Mouse (Mus musculus): ENCODE measurements at regions not wholly inside any gene's neighbourhood (a gene's known extent, or its start where the extent isn't known, plus 50 kb on each side); places are given as distances from the start of the nearest gene placed in this dataset.

- Histone ChIP-seq H3K27ac (ENCODE audit: insufficient read depth, low read length) (no peak overlapping the region), H3K9ac (ENCODE audit: low read depth, poor library complexity, severe bottlenecking) (no peak overlapping the region), H3K4me1 (ENCODE audit: control insufficient read depth, insufficient read depth, low read length) (no peaks in the 10 kb centered on the region), H3K9me3 (replicated peaks; ENCODE audit: control insufficient read depth, insufficient read depth, low read length, poor library complexity, severe bottlenecking) (no peaks in the 10 kb centered on the region), H3K4me3 (ENCODE audit: low read depth, low read length) (no peak overlapping the region), H3K36me3 (ENCODE audit: control insufficient read depth, insufficient read depth, low read length, poor library complexity, severe bottlenecking) (no peaks in the 10 kb centered on the region), H3K27me3 (ENCODE audit: control insufficient read depth, insufficient read depth, low read length, poor library complexity, severe bottlenecking) (no peaks in the 10 kb centered on the region)
- TF ChIP-seq EP300 (IDR thresholded peaks at IDR 0.05; ENCODE audit: insufficient read depth, low read depth, low read length): no peak
- no peak for TF ChIP-seq POLR2A (IDR thresholded peaks at IDR 0.05; ENCODE audit: insufficient read depth, low read length)
- no peak for TF ChIP-seq CTCF (IDR thresholded peaks at IDR 0.05; ENCODE audit: low read depth, low read length)
Observed at GRCm38 (mm10) chr13:52013757-52014156, 167.3 kb downstream of the Gadd45g start.

GRCm38 (mm10) chr13:52014566-52014965 lies 168.1 kb downstream of the Gadd45g start:
- H3K4me1 ChIP-seq (ENCODE audit: control insufficient read depth, insufficient read depth, low read length): no peaks in the 10 kb centered on the region
- H3K27ac ChIP-seq (ENCODE audit: insufficient read depth, low read length): no peak overlapping the region
- H3K4me3 ChIP-seq (ENCODE audit: low read depth, low read length): no peak overlapping the region
- no peaks in the 10 kb centered on the region for H3K27me3 ChIP-seq (ENCODE audit: control insufficient read depth, insufficient read depth, low read length, poor library complexity, severe bottlenecking)
- no peak overlapping the region for H3K9ac ChIP-seq (ENCODE audit: low read depth, poor library complexity, severe bottlenecking)
- no peaks in the 10 kb centered on the region for H3K9me3 ChIP-seq (replicated peaks; ENCODE audit: control insufficient read depth, insufficient read depth, low read length, poor library complexity, severe bottlenecking)
- TF ChIP-seq POLR2A (IDR thresholded peaks at IDR 0.05; ENCODE audit: insufficient read depth, low read length) (no peak), CTCF (IDR thresholded peaks at IDR 0.05; ENCODE audit: low read depth, low read length) (no peak), EP300 (IDR thresholded peaks at IDR 0.05; ENCODE audit: insufficient read depth, low read depth, low read length) (no peak)
- no peaks in the 10 kb centered on the region for H3K36me3 ChIP-seq (ENCODE audit: control insufficient read depth, insufficient read depth, low read length, poor library complexity, severe bottlenecking)

GRCm38 (mm10) chr13:52015066-52015465 lies 168.6 kb downstream of the Gadd45g start:
- no peaks in the 10 kb centered on the region for H3K36me3 ChIP-seq (ENCODE audit: control insufficient read depth, insufficient read depth, low read length, poor library complexity, severe bottlenecking)
- no peaks in the 10 kb centered on the region for H3K4me1 ChIP-seq (ENCODE audit: control insufficient read depth, insufficient read depth, low read length)
- no peak overlapping the region for H3K27ac ChIP-seq (ENCODE audit: insufficient read depth, low read length)
- no peak overlapping the region for H3K4me3 ChIP-seq (ENCODE audit: low read depth, low read length)
- no peaks in the 10 kb centered on the region for H3K27me3 ChIP-seq (ENCODE audit: control insufficient read depth, insufficient read depth, low read length, poor library complexity, severe bottlenecking)
- no peak for TF ChIP-seq POLR2A (IDR thresholded peaks at IDR 0.05; ENCODE audit: insufficient read depth, low read length)
- TF ChIP-seq CTCF (IDR thresholded peaks at IDR 0.05; ENCODE audit: low read depth, low read length): no peak
- no peak for TF ChIP-seq EP300 (IDR thresholded peaks at IDR 0.05; ENCODE audit: insufficient read depth, low read depth, low read length)
- H3K9ac ChIP-seq (ENCODE audit: low read depth, poor library complexity, severe bottlenecking): no peak overlapping the region
- H3K9me3 ChIP-seq (replicated peaks; ENCODE audit: control insufficient read depth, insufficient read depth, low read length, poor library complexity, severe bottlenecking): no peaks in the 10 kb centered on the region

GRCm38 (mm10) chr13:52015496-52015895 lies 169.0 kb downstream of the Gadd45g start:
- Histone ChIP-seq H3K4me1 (ENCODE audit: control insufficient read depth, insufficient read depth, low read length) (no peaks in the 10 kb centered on the region), H3K27me3 (ENCODE audit: control insufficient read depth, insufficient read depth, low read length, poor library complexity, severe bottlenecking) (no peaks in the 10 kb centered on the region), H3K27ac (ENCODE audit: insufficient read depth, low read length) (no peak overlapping the region), H3K4me3 (ENCODE audit: low read depth, low read length) (no peak overlapping the region), H3K36me3 (ENCODE audit: control insufficient read depth, insufficient read depth, low read length, poor library complexity, severe bottlenecking) (no peaks in the 10 kb centered on the region), H3K9ac (ENCODE audit: low read depth, poor library complexity, severe bottlenecking) (no peak overlapping the region), H3K9me3 (replicated peaks; ENCODE audit: control insufficient read depth, insufficient read depth, low read length, poor library complexity, severe bottlenecking) (no peaks in the 10 kb centered on the region)
- TF ChIP-seq EP300 (IDR thresholded peaks at IDR 0.05; ENCODE audit: insufficient read depth, low read depth, low read length): no peak
- TF ChIP-seq POLR2A (IDR thresholded peaks at IDR 0.05; ENCODE audit: insufficient read depth, low read length): no peak
- no peak for TF ChIP-seq CTCF (IDR thresholded peaks at IDR 0.05; ENCODE audit: low read depth, low read length)

- Histone ChIP-seq H3K36me3 (ENCODE audit: control insufficient read depth, insufficient read depth, low read length, poor library complexity, severe bottlenecking) (no peaks in the 10 kb centered on the region), H3K4me3 (ENCODE audit: low read depth, low read length) (no peak overlapping the region), H3K27me3 (ENCODE audit: control insufficient read depth, insufficient read depth, low read length, poor library complexity, severe bottlenecking) (no peaks in the 10 kb centered on the region), H3K27ac (ENCODE audit: insufficient read depth, low read length) (no peak overlapping the region), H3K9ac (ENCODE audit: low read depth, poor library complexity, severe bottlenecking) (no peak overlapping the region), H3K9me3 (replicated peaks; ENCODE audit: control insufficient read depth, insufficient read depth, low read length, poor library complexity, severe bottlenecking) (no peaks in the 10 kb centered on the region), H3K4me1 (ENCODE audit: control insufficient read depth, insufficient read depth, low read length) (no peaks in the 10 kb centered on the region)
- TF ChIP-seq CTCF (IDR thresholded peaks at IDR 0.05; ENCODE audit: low read depth, low read length) (no peak), EP300 (IDR thresholded peaks at IDR 0.05; ENCODE audit: insufficient read depth, low read depth, low read length) (no peak)
Observed at GRCm38 (mm10) chr13:52017598-52018190, 171.2 kb downstream of the Gadd45g start.

- Histone ChIP-seq H3K4me1 (ENCODE audit: control insufficient read depth, insufficient read depth, low read length) (no peaks in the 10 kb centered on the region), H3K9me3 (replicated peaks; ENCODE audit: control insufficient read depth, insufficient read depth, low read length, poor library complexity, severe bottlenecking) (no peaks in the 10 kb centered on the region), H3K36me3 (ENCODE audit: control insufficient read depth, insufficient read depth, low read length, poor library complexity, severe bottlenecking) (no peaks in the 10 kb centered on the region), H3K27me3 (ENCODE audit: control insufficient read depth, insufficient read depth, low read length, poor library complexity, severe bottlenecking) (no peaks in the 10 kb centered on the region), H3K9ac (ENCODE audit: low read depth, poor library complexity, severe bottlenecking) (no peak overlapping the region), H3K4me3 (ENCODE audit: low read depth, low read length) (no peak overlapping the region), H3K27ac (ENCODE audit: insufficient read depth, low read length) (no peak overlapping the region)
- TF ChIP-seq CTCF (IDR thresholded peaks at IDR 0.05; ENCODE audit: low read depth, low read length) (no peak), EP300 (IDR thresholded peaks at IDR 0.05; ENCODE audit: insufficient read depth, low read depth, low read length) (no peak), POLR2A (IDR thresholded peaks at IDR 0.05; ENCODE audit: insufficient read depth, low read length) (no peak)
Observed at GRCm38 (mm10) chr13:52019647-52020046, 173.2 kb downstream of the Gadd45g start.

Data from ES-Bruce4 (cell line).